Mouse (Mus musculus) retina, postnatal 1 day (tissue): ENCODE data around the gene Mb.
A peak's percentile ranks its signal among the peaks of the same experiment; 100 is the strongest.

Source experiments
- DNase-seq: peaks from one replicate; pipeline ENCODE4 v3.0.0-alpha.2; 2012

The Mb gene

DNA sequence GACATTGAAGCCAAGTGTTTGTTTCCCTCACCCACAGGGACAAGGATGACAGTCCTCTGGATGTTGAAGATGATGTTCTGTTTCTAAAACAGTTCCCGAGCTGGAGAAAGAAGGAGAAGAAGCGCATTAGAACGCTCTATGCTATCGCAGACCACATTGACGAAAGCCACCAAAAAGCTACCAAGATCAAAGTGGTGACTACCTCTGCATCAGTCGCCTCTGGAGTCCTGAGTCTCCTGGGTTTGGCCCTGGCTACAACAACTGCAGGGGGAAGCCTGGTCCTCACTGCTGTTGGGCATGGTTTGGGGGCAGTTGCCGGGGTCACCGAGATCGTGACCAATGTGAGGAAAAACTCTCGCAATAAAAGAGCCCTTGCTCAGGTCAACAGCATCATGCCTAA is at the start of gene Mb:
Gene Mb, minus strand, starts transcription at position 101 of the 400 bp plus-strand sequence.
- DNase-seq = no peak

DNA sequence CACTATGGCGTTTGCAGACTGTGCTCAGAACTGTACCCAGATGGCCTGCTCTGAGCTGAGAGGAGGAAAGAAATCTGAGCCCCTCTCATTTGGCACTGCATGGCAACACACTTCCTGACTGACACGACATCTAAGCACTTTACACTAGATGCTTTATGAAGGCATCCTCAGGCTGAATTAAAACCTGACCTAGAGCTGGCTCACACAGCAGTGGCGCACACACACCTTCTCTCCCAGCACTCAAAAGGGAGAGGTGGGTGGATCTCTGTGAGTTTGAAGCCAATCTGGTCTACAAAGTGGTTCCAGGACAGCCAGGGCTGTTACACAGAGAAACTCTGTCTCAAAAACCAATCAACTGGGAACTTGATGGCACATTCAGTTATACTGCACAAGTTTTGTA is 49.3 kb upstream of the Mb start:
- DNase-seq = no peak

DNA sequence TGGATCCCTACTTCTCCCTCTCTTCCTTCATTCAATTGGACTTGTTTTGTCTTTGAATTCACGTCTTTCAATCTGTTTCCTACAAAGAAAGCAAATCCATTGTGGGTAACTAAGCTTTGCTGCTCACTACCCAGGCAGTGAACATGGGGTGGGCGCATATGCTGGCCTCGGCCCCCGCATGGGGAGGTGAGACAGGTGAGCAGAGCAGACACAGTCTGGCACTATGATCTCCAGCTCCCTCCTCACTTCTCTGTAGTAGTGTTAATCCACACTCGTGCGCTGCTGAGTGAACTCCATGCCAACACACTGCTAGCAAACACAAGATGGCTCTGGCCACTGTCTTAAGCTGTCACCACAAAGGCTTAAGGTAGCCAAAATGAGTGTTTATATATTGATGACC is 46.9 kb upstream of the Mb start:
- no peak for DNase-seq

DNA sequence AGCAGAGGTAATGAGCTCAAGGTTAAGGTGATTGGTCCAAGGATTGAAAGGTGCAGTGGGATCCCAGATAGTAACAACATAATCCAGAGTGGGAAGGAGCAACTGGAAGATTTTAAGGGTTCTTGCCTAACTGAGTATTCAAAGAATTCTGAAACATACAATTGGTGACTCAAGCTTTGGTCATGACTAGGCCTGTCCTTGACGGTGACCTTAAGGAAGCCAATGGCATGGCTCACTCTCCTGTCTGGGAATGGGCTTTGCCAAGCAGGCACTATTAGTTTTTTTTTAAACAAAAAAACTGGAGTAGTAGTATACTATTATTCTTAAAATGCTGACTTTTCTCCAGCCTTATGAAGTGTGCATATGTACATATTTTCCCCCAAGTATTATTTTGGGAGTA is 44.7 kb upstream of the Mb start:
- no peak for DNase-seq

DNA sequence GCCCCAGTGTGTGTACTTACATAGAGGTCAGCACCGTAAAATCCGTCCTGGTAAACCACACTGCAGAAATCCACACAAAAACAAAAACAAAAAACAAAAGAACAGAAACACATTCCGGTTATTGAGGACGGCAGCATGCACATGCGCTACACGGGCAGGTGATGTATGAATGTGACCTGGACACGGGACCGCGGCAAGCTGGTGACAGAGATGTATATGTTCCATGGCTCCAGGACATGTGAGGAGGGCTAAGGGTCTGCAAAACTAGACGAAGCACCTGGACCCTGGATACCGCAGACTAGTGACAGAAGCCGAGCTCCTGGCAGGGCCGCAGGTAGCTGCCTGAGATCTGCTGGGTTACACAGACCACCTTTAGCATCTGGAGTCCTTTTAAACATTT is 44.0 kb upstream of the Mb start:
- no peak for DNase-seq

DNA sequence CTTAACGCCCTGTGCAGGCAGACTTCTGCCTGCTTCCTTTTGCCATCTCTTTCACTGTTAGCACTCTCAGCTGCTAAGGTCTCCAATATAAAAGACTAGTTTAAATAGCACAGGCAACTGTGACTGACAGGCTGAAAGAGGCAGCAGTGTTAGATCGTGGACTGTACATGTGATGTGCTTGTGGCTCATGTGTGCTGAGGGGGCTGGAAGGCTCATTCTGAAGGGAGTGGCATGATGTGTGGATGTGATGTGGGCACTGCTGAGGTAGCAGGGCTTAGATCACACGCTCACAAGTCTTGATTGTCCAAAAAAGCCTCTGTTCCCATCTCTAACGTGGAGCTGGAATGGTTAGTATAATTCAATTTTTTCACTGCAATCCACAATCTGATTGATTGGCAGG is 40.9 kb upstream of the Mb start:
- no peak for DNase-seq

DNA sequence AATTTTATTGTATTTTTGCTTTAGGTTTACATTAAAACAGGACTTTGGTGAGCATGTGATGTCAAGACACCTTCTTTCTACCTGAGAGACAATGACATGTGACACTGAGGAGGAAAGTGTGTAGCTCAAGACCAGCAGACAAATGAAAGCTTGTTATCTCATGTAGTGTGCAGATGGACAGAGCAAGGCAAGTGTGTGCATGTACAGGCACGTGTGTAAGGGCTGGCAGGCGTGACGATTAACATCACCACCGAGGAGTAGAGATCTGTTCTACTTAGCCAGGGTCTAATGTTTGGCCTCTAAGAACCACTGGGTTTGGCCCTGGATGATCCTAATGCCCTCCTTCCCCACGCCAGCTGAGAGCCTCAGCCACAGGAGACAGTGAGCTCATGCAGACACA is 40.1 kb upstream of the Mb start:
- no peak for DNase-seq

DNA sequence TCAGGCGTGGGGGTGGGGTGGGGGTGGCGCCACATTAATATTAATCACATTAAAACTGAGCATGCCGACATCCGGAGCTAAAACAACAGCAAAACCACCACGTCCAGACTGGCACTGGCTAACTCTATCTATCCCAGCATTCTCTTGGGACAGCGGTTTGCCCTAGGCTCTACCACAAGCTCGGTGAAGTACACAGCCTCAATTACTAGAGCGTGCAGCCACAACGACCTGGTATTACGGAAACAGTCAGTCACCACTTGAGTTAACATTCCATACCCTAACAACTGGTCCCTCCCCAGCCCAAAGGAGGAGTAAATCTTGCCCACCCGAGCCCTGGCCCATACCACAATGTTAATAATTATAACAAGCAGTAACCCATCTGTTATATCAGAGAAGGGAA is 38.8 kb upstream of the Mb start:
- DNase-seq = peak; percentile 25

DNA sequence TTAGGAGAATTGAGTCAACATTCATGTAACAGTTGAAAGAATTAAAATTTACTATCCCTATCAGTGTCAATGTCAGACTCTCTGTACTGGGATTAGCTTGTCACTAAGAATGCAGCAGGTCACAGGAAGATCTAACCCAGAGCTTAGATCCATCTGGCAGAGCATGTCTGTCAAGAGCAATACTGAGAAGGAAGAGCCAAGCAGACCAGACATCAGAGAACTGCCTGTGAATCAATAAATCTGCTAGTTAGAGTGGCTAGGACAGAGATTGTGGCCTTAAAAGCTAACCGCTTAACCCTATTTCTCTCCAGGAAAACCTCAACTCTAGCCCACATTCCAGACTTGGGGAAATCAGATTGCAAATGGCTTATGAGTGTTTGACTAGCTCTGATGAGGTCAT is 36.0 kb upstream of the Mb start:
- no peak for DNase-seq

DNA sequence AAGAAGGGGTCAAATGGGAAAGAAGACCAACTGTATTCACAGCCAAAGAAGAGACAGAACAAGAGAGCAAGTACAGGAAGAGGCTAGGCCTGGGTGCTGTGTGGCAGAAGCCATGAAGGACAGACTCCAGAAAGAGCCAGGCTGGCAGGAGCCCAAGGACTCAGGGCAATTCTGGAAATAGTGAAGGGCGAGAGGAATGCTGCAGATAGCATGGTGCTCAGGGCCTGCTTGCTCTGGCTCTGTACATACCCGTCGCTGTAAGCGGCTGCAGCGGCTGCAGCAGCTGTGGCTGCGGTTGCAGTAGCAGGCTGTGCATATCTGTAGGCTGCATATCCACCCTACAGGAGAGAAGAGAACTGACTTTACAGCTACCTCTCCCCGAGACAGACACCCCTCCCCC is 35.3 kb upstream of the Mb start:
- no peak for DNase-seq

DNA sequence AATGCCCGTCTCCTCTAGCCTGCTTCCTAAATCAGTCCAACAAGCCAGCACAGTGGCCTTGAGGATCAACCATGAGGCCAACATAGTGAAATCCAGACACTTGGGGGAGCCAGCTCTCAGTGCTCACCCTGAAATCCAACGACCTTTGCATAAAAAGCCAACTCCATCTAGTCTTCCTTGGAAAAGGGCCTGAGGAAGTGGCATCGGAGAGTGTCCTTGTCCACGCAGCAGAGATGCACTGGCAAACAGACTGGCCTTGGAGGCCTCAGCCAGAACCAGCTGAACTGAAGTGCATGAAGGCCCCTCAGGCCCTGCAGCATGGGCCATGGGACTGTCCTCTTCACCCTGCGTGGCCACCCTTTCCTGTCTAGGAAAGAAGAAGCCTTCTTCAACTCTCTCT is 31.0 kb upstream of the Mb start:
- no peak for DNase-seq

DNA sequence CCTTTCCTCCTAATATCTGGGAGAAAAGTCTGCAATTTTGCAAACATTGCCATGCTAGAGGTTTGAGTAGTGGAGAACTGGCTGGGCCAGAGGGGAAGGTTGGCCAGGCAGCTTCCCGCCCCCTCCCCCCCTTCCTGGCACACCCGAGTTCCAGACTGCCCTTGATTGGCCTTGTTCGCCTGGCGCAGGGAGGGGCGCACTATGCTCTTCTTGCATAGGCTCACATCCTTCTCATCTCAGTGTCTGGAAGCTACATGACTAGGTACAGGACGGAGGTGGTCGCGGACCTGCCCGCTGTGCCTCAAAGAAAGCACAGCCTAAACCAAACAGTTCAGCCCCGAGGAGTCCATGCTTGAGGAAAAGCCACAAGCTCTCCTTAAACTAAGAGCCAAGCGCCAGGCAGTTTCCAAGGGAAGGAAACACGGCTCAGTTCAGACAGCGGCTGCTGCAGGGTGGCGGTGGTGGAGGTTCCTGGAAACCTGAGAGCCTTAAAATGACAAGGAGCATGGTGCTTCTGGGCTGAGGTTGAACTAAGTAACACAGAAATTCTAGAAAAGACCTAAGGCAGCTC is 30.3 kb upstream of the Mb start:
- DNase-seq = no peak

DNA sequence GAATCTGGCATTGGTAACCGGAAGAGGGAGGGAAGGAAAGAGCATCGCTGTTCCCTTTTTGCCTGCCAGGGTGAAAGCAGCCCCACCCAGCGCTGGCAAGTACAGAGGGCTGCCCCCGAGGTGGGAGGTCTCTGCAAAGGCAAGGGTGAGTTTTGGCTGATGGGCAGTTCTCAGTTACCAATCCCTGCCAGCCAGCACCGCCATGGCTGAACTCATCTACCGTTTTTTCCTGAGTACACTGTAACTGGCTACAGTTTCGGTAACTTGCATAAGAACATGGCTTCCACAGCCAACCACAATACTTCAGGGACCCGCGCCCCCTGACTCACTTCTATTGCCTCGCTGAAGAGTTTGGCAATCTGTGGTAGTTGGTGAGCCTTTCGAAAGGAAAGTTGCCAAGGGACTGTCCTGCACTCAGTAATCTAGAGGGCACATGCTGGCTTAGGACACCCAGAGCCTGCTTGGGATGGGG is 29.5 kb upstream of the Mb start:
- no peak for DNase-seq

DNA sequence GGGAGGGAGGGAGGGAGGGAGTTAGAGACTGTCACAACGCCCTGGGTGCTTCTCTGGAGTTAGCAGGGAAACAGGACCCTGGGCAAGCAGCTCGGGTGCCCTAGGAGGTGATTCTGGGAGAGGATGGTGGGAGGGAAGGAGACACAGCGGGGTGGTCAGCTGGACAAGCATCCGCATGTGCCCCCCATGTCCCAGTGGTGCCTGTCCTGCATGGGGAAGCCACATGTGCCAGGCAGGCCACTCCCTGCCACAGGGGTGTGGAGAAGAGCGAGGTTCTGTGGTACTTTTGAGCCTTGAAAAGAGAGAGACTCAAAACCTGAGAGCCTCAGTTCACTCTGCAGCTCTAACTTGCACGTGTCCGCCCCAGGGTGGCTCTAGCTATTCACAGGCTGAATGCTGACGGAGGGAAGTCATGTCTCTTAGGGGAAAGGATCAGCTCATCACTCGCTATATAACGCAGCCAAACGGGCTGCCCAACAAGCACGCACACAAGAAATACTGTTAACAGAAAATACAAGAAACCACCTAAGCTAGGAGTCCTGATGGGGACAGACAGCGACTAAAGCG is 28.9 kb upstream of the Mb start:
- no peak for DNase-seq

DNA sequence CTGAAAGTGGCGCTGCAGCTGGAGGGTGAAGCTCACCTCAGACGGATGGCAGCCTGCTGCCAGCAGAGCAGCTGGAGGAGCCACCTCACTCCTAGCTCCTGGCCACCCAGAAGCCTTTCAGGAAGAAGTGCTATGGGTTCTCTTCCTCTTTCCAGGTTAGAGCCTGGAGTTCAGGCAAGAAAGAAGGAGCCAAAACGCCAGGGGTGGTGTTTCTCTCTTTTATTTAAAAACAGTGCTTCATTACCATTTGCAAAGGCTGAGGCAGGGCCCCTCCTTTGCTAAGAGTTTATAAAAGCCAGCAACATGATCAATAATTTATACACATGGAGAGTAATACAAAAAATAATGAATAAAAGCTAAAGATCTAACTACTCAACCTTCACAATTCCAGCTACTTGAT is 28.3 kb upstream of the Mb start:
- DNase-seq = no peak

DNA sequence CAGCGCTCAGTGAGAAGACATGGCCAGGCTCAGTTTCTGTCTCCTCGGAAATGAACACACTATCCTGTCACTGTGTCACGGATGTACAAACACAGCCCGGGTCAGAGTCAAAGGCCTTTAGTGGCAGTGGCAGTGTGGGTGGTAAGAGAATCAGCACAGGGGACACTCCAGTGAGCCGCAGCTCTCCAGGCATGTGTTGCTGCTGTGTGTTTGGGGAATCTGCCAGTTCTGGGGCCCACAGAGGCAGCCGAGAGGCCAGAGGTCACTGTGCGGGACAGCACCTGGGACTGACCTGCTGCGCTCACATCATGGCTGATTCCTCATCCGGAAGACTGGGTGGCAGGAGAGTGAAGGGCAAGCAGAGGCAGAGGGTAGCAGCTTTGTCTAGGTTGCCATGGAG is 27.4 kb upstream of the Mb start:
- DNase-seq = no peak

DNA sequence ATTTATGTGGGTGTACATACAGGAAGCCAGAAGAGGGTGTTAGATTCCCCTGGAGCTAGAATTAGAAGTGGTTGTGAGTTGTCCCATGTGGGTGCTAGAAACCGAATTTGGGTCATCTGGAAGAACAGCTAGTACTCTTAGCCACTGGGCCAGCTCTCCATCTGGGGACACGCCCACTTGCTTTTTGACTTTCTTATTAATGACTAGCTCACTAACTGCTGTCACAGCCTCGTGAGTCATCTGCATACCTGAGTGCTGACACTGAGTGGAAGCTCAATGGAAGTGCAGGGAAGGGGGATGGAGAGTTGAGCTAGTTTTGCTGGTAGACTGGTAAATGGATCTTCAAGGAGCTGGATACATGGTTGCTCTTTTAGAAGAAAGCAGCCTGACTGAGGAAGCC is 26.1 kb upstream of the Mb start:
- no peak for DNase-seq

DNA sequence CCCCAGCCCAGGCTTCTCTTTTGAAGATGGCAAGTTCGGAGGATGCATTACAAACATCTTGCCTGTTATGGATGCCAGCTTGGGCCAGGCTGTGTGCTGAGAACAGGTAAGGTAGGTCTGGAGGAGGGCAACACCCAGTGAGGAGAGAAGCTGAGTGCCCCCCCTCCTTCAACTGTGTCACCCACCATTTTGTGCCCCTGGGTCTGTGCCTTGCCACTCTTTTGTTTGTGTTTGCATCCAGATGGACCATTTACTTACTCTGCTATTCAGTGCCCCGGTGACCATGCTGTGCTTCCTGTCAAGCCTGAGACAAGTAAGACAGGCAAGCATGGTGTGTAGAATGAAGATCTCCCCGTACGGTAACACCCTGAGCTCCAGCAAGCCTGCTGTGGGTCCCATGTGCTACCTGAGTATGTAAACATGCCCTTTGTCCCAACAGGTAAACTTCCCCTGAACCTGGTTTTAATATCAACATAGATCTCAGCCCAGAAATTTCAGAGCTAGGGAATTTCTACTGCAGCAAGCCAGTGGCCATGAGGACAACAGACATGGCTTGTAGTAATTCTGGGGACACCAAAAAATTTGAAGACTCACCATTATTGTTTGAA is 22.2 kb upstream of the Mb start:
- no peak for DNase-seq

DNA sequence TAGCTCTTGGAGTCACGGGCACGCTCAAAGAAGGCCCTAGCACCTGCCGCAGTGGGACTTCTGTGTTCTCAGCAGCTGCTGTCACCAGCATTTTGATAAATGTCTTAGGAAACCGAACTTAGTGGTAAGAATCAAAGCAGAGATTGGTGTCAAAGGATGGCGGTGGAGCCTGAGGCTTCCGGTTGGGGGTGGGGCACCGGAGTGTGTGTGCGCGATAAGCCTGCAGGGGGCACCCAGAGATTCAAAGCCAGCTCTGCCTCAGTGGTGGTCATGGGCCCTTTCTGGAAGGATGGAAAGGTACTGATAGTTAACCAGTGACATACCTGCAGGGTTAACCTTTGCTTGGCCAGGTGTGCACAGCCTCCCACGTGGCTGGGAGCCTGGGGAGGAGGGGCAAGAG is 21.0 kb upstream of the Mb start:
- DNase-seq = peak; percentile 50

DNA sequence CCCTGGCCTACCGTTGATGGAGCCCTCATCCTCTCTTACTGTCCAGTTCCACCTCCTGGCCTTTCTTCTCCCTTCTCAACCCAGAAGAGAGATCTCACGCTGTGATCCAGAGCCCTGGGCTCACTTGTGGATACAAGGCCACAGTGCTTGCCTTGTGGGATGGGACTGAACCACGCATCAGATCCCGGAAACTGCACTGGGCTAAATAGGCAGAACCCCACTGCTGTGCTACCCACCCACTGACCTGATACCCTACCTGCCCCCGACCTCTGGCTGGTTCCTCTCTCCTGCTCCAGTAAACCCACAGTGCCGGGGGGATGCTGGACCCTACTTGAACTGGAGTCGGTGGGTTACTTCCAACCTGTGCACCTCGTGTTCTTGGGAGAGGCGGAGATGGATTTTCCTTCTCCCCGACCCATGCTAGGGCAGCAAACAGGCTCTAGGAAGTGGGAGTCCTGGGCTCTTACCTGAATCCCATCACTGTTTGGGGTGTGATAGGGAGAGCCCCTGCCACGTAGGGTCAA is 20.3 kb upstream of the Mb start:
- no peak for DNase-seq

DNA sequence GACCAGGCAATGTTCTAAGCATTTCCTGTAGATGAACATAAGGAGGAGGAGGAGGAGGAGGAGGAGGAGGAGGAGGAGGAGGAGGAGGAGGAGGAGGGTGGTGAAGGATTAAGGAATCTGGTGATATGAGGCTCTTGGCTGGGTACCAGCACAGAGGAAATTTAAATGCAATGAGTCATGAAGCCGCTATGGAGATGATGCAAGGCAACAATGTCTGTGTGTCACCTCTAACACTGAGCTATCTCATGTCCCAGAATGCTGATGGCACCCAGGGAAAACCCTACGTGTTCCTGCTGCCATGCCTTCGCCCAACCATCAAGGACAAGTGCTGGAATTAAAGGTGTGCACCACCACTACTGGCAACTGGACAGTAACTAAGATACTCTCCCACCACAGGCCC is 18.5 kb upstream of the Mb start:
- no peak for DNase-seq

DNA sequence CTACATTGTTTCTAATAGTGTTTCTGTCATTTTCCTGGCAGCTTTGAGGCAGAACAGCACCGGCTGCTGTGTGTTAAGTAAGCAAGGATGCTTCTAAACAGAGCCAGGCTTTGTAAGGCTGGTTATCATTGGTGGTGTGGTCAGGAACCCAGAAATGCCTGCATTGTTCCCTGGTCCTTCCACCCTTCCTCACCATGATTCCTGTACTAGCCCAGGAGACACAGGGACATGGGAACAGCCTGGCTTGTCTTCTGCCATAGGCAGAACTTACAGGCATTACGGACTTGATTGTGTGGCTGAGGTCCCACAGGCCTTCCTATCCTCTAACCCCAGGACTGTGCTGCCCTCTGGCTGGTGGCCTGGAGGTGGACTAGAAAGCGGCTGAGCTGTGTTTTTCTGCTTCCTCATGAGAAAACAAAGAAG is 18.0 kb upstream of the Mb start:
- DNase-seq = peak; percentile 14

DNA sequence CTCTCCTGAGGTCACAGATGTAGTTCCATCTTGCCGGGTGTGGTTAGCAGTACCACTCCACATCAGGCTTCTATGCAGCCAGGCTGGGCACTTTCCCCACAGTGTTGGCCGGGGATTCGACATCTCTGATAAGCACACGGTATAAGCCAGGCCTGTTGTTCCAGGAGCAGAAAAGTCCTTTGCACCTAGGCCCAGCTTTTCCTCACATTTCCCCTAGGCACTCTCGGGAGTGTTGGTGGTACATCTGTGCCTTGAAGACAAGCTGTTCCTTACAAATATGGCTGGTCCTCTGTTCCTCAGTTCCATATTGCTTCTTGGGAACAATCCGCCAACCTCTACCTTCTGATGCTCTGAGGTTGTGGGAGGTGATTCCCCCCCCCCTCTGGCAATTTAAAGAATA is 15.8 kb upstream of the Mb start:
- DNase-seq = no peak

DNA sequence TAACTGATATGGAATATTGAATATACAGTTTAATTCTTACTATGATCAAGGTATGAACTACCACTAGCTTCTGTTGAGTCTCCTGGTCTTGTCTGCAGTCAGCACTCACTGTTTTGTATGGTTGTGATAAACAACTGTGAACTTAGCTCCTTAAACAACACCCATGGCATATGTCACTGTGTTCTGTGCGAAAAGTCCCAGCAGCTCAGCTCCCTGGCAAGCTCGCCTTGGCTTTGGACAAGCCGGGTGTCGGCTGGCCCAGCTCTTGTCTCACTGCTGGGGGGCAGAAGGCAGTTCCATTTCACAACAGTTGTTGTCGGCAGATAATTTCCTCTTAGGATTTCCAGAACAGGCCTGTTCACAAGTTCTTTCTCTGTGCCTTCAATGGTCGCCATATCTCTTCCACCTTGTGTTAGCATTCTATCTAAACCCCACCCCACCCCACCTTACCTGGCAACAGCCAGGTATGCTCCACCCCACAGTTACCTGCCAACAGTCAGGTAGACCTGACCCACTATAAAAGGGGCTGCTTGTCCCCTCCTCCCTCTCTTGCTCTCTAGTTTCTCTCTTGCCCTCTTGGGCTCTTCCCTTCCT is 14.9 kb upstream of the Mb start:
- no peak for DNase-seq
